Mouse (Mus musculus): ENCODE results near the gene Hectd1.

GRCm38 (mm10) chr12:51871446-51872144, 42.3 kb upstream of the Hectd1 start:
- no peak for TF ChIP-seq CTCF (IDR thresholded peaks at IDR 0.05; ENCODE audit: low read depth, low read length)
- no peak for TF ChIP-seq POLR2A (IDR thresholded peaks at IDR 0.05; ENCODE audit: borderline replicate concordance, low read depth, low read length)
